Mouse (Mus musculus) bone marrow macrophage, adult 2 months (primary cell): ENCODE results near the gene Retsat.

Experiments
- CTCF ChIP-seq: IDR thresholded peaks from 2 replicates; pipeline ENCODE4 v1.5.1; 2012; ENCODE audit warnings: low read depth, mild to moderate bottlenecking, low read length, moderate library complexity
- POLR2A ChIP-seq: IDR thresholded peaks from 2 replicates; pipeline ENCODE4 v1.6.1; 2012; ENCODE audit warnings: mild to moderate bottlenecking, low read depth, low read length, borderline replicate concordance

DNA sequence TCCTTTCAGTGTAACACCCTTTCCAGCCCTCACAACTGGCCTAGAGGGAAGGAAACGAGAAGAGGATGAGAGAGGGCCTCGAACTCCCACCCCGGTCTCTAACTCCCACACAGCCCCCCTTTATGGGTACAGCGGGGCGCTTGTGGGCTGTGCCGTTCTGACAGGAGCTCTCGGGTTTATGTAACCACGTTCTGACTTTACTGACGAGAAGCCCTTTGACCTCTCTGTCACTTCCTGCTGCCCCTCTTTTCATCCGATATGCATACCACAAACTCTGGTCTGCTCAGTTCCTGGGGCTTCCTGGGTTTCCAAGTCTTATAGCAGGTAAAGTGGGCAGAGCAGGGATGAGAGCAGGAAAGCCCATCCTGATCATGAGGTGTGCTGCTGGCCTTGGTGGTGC, 36.0 kb downstream of the Retsat start:
- TF ChIP-seq CTCF (no peak), POLR2A (no peak)
